Mouse (Mus musculus): ENCODE measurements around the gene Pbrm1. TPM values are rescaled to one million over a fixed set of nuclear protein-coding genes. Genes with fewer than 3 reads are reported as not detected.

Pbrm1 gene
- polyA plus RNA-seq, 1 experiment from 2014 or later = 120 TPM

- WGBS = 93% methylated on average over 25 of the region's 25 CpGs
- DNase-seq (ENCODE audit: low spot score) = no peak
- Histone ChIP-seq H3K9ac (ENCODE audit: low read length) (no peak overlapping the region), H3K4me1 (ENCODE audit: control insufficient read depth, insufficient read depth, low read length) (peaks cover 18% of the 10 kb centered on the region), H3K4me2 (ENCODE audit: low read depth) (no peak overlapping the region), H3K9me3 (ENCODE audit: control insufficient read depth, low read length) (no peaks in the 10 kb centered on the region), H3K27me3 (ENCODE audit: control insufficient read depth, insufficient read depth, low read length) (no peaks in the 10 kb centered on the region), H3K36me3 (ENCODE audit: control insufficient read depth, insufficient read depth, low read length) (peaks cover 41% of the 10 kb centered on the region), H3K4me3 (ENCODE audit: low read depth, low read length) (no peak overlapping the region), H3K27ac (ENCODE audit: low read depth, low read length) (no peak overlapping the region)
- ATAC-seq (ENCODE audit: insufficient read depth, low FRiP score, low TSS enrichment) = no peak
Observed at GRCm38 (mm10) chr14:31134015-31135000, 115.4 kb downstream of the Pbrm1 start.

- Histone ChIP-seq H3K27ac (ENCODE audit: low read depth, low read length) (no peak overlapping the region), H3K9me3 (ENCODE audit: control insufficient read depth, low read length) (no peaks in the 10 kb centered on the region), H3K4me1 (ENCODE audit: control insufficient read depth, insufficient read depth, low read length) (peaks cover 13% of the 10 kb centered on the region), H3K36me3 (ENCODE audit: control insufficient read depth, insufficient read depth, low read length) (peaks cover 51% of the 10 kb centered on the region), H3K27me3 (ENCODE audit: control insufficient read depth, insufficient read depth, low read length) (no peaks in the 10 kb centered on the region), H3K9ac (ENCODE audit: low read length) (no peak overlapping the region), H3K4me2 (ENCODE audit: low read depth) (no peak overlapping the region), H3K4me3 (ENCODE audit: low read depth, low read length) (no peak overlapping the region)
- DNase-seq (ENCODE audit: low spot score) = no peak
- ATAC-seq (ENCODE audit: insufficient read depth, low FRiP score, low TSS enrichment) = no peak
- 95% methylated on average over 34 of the region's 34 CpGs for WGBS
Observed at GRCm38 (mm10) chr14:31135495-31136410, 116.8 kb downstream of the Pbrm1 start.

GRCm38 (mm10) chr14:31136411-31137280 lies 117.7 kb downstream of the Pbrm1 start:
- no peak for ATAC-seq (ENCODE audit: insufficient read depth, low FRiP score, low TSS enrichment)
- H3K27ac ChIP-seq (ENCODE audit: low read depth, low read length) = no peak overlapping the region
- H3K4me3 ChIP-seq (ENCODE audit: low read depth, low read length) = no peak overlapping the region
- H3K4me1 ChIP-seq (ENCODE audit: control insufficient read depth, insufficient read depth, low read length) = peaks cover 13% of the 10 kb centered on the region
- H3K36me3 ChIP-seq (ENCODE audit: control insufficient read depth, insufficient read depth, low read length) = peaks cover 55% of the 10 kb centered on the region
- H3K27me3 ChIP-seq (ENCODE audit: control insufficient read depth, insufficient read depth, low read length) = no peaks in the 10 kb centered on the region
- H3K9ac ChIP-seq (ENCODE audit: low read length) = no peak overlapping the region
- 96% methylated on average over 26 of the region's 26 CpGs for WGBS
- DNase-seq (ENCODE audit: low spot score) = no peak
- no peaks in the 10 kb centered on the region for H3K9me3 ChIP-seq (ENCODE audit: control insufficient read depth, low read length)
- H3K4me2 ChIP-seq (ENCODE audit: low read depth) = no peak overlapping the region

- 89% methylated on average over 10 of the region's 10 CpGs for WGBS
- no peak for ATAC-seq (ENCODE audit: insufficient read depth, low FRiP score, low TSS enrichment)
- Histone ChIP-seq H3K4me3 (ENCODE audit: low read depth, low read length) (no peak overlapping the region), H3K4me2 (ENCODE audit: low read depth) (no peak overlapping the region), H3K36me3 (ENCODE audit: control insufficient read depth, insufficient read depth, low read length) (peaks cover 58% of the 10 kb centered on the region), H3K9ac (ENCODE audit: low read length) (no peak overlapping the region), H3K4me1 (ENCODE audit: control insufficient read depth, insufficient read depth, low read length) (peaks cover 8% of the 10 kb centered on the region), H3K27me3 (ENCODE audit: control insufficient read depth, insufficient read depth, low read length) (no peaks in the 10 kb centered on the region), H3K9me3 (ENCODE audit: control insufficient read depth, low read length) (no peaks in the 10 kb centered on the region), H3K27ac (ENCODE audit: low read depth, low read length) (no peak overlapping the region)
- DNase-seq (ENCODE audit: low spot score) = no peak
Observed at GRCm38 (mm10) chr14:31137281-31137595, 118.3 kb downstream of the Pbrm1 start.

- Histone ChIP-seq H3K27ac (ENCODE audit: low read depth, low read length) (no peak overlapping the region), H3K4me2 (ENCODE audit: low read depth) (no peak overlapping the region), H3K9ac (ENCODE audit: low read length) (no peak overlapping the region), H3K36me3 (ENCODE audit: control insufficient read depth, insufficient read depth, low read length) (peaks cover 58% of the 10 kb centered on the region), H3K4me3 (ENCODE audit: low read depth, low read length) (no peak overlapping the region), H3K9me3 (ENCODE audit: control insufficient read depth, low read length) (no peaks in the 10 kb centered on the region), H3K27me3 (ENCODE audit: control insufficient read depth, insufficient read depth, low read length) (no peaks in the 10 kb centered on the region), H3K4me1 (ENCODE audit: control insufficient read depth, insufficient read depth, low read length) (peaks cover 3% of the 10 kb centered on the region; the same call in 1 of the 2 replicates)
- no peak for ATAC-seq (ENCODE audit: insufficient read depth, low FRiP score, low TSS enrichment)
- no peak for DNase-seq (ENCODE audit: low spot score)
- 91% methylated on average over 11 of the region's 11 CpGs for WGBS
Observed at GRCm38 (mm10) chr14:31137791-31138190, 118.9 kb downstream of the Pbrm1 start.

GRCm38 (mm10) chr14:31138219-31138896 lies 119.4 kb downstream of the Pbrm1 start:
- no peak overlapping the region for H3K4me2 ChIP-seq (ENCODE audit: low read depth)
- H3K4me1 ChIP-seq (ENCODE audit: control insufficient read depth, insufficient read depth, low read length) = peaks cover under 1% of the 10 kb centered on the region; the same call in 1 of the 2 replicates
- ATAC-seq (ENCODE audit: insufficient read depth, low FRiP score, low TSS enrichment) (no peak), DNase-seq (ENCODE audit: low spot score) (no peak)
- H3K27me3 ChIP-seq (ENCODE audit: control insufficient read depth, insufficient read depth, low read length) = no peaks in the 10 kb centered on the region
- no peak overlapping the region for H3K9ac ChIP-seq (ENCODE audit: low read length)
- no peaks in the 10 kb centered on the region for H3K9me3 ChIP-seq (ENCODE audit: control insufficient read depth, low read length)
- peaks cover 58% of the 10 kb centered on the region for H3K36me3 ChIP-seq (ENCODE audit: control insufficient read depth, insufficient read depth, low read length)
- WGBS = 86% methylated on average over 30 of the region's 35 CpGs
- H3K4me3 ChIP-seq (ENCODE audit: low read depth, low read length) = no peak overlapping the region
- no peak overlapping the region for H3K27ac ChIP-seq (ENCODE audit: low read depth, low read length)

- Histone ChIP-seq H3K4me2 (ENCODE audit: low read depth) (no peak overlapping the region), H3K4me3 (ENCODE audit: low read depth, low read length) (no peak overlapping the region), H3K4me1 (ENCODE audit: control insufficient read depth, insufficient read depth, low read length) (no peaks in the 10 kb centered on the region), H3K9ac (ENCODE audit: low read length) (no peak overlapping the region), H3K27ac (ENCODE audit: low read depth, low read length) (no peak overlapping the region), H3K9me3 (ENCODE audit: control insufficient read depth, low read length) (no peaks in the 10 kb centered on the region), H3K27me3 (ENCODE audit: control insufficient read depth, insufficient read depth, low read length) (no peaks in the 10 kb centered on the region), H3K36me3 (ENCODE audit: control insufficient read depth, insufficient read depth, low read length) (peaks cover 58% of the 10 kb centered on the region)
- WGBS = 95% methylated on average over 9 of the region's 9 CpGs
- ATAC-seq (ENCODE audit: insufficient read depth, low FRiP score, low TSS enrichment) (no peak), DNase-seq (ENCODE audit: low spot score) (no peak)
Observed at GRCm38 (mm10) chr14:31138897-31139429, 120.0 kb downstream of the Pbrm1 start.

Data from neural tube, embryonic 11.5 days (tissue).